Mouse (Mus musculus) kidney, postnatal 0 days (tissue): Measurements from ENCODE around the gene Il1r2. TPM values are rescaled to one million over a fixed set of nuclear protein-coding genes. Genes with fewer than 3 reads are reported as not detected.

ENCODE experiments used
- ATAC-seq: fragments of 200-750 bp; cut with Nextera tagmentation; replicated peaks from 2 replicates; pipeline ENCODE4 v1.8.0; 2017; ENCODE audit warnings: low read depth, moderate number of reproducible peaks, moderate TSS enrichment, moderate library complexity; ENCODE audit not compliant: low FRiP score
- DNase-seq: peaks from one replicate; pipeline ENCODE4 v3.0.0-alpha.2; 2016; ENCODE audit warnings: low spot score
- H3K27ac ChIP-seq: fragments of 300-500 bp; sonication (generic); 2 replicates; pipeline ENCODE4 v1.5.1; 2014; ENCODE audit warnings: mild to moderate bottlenecking
- H3K27me3 ChIP-seq: fragments of 300-500 bp; sonication (generic); 2 replicates; pipeline ENCODE4 v1.6.1; 2014; ENCODE audit warnings: low read length, mixed read lengths; ENCODE audit not compliant: insufficient read depth
- H3K36me3 ChIP-seq: fragments of 300-500 bp; sonication (generic); 2 replicates; pipeline ENCODE4 v1.6.1; 2014; ENCODE audit warnings: low read length, mixed read lengths; ENCODE audit not compliant: insufficient read depth
- H3K4me1 ChIP-seq: fragments of 300-500 bp; sonication (generic); replicated peaks from 2 replicates; pipeline ENCODE4 v1.6.1; 2014; ENCODE audit warnings: antibody characterized with exemption, low read length, mixed read lengths; ENCODE audit not compliant: insufficient read depth
- H3K4me2 ChIP-seq: fragments of 300-500 bp; sonication (generic); 2 replicates; pipeline ENCODE4 v1.6.1; 2014; ENCODE audit warnings: mild to moderate bottlenecking, low read length, moderate library complexity, mixed read lengths
- H3K4me3 ChIP-seq: fragments of 300-500 bp; sonication (generic); replicated peaks from 2 replicates; pipeline ENCODE4 v1.5.1; 2014; ENCODE audit warnings: low read depth, low read length
- H3K9ac ChIP-seq: fragments of 300-500 bp; sonication (generic); 2 replicates; pipeline ENCODE4 v1.6.1; 2014; ENCODE audit warnings: low read depth, low read length
- H3K9me3 ChIP-seq: fragments of 300-500 bp; sonication (generic); replicated peaks from 2 replicates; pipeline ENCODE4 v1.6.1; 2016; ENCODE audit warnings: low read length, inconsistent platforms, mixed read lengths
- CTCF ChIP-seq: IDR thresholded peaks from 2 replicates; pipeline ENCODE4 v1.5.1; 2016; ENCODE audit warnings: antibody characterized with exemption, low read depth, mild to moderate bottlenecking, moderate library complexity
- WGBS: fragments of 180-500 bp; shearing (Covaris S2); extraction: QIAGEN DNeasy Blood & Tissue Kit; methylation state at CpG from one replicate; pipeline ENCODE4 v1.1.7; 2014; 5-methylcytosine and 5-hydroxymethylcytosine counted together
- polyA plus RNA-seq: library from polyadenylated mRNA; unstranded; fragments of >200 nt; fragmentation: Nextera tagmentation; extraction: Ambion mirVana; gene quantifications from 2 replicates; pipeline ENCODE4 v1.2.1, GENCODE M21; 2015

Gene Il1r2
- polyA plus RNA-seq, 1 experiment from 2014 or later, result 0.99 TPM

- WGBS, result 90% methylated on average over 2 of the region's 2 CpGs
Measured at GRCm38 (mm10) chr1:40077328-40077727, 3.4 kb downstream of the Il1r2 start.

DNA sequence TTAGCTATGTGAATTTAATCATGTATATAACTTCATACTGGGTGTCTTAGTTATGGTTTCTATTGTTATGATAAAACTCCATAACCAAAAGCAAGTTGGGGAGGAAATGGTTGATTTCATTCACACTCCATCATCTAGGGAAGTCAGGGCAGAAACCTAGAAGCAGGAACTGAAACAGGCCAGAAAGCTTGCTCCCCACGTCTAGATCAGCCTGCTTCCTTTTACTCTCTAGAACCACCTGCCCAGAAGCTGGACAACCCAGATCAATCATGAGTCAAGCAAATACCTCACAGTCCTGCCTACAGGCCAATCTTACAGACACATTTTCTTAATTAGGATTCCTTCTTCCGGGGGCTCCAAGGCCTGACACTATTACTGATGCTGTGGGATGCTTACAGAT lies 7.2 kb downstream of the Il1r2 start:
- TF ChIP-seq CTCF, result no peak
- no peak for ATAC-seq
- Histone ChIP-seq H3K36me3 (no peaks in the 10 kb centered on the region), H3K9me3 (no peaks in the 10 kb centered on the region), H3K9ac (no peak overlapping the region), H3K27ac (no peak overlapping the region), H3K4me2 (no peak overlapping the region), H3K4me3 (no peak overlapping the region), H3K27me3 (no peaks in the 10 kb centered on the region), H3K4me1 (peaks cover 4% of the 10 kb centered on the region; the same call in 1 of the 2 replicates)
- DNase-seq, result no peak
- 80% methylated on average over 2 of the region's 2 CpGs for WGBS

More at GRCm38 (mm10) chr1:40077328-40077727, 3.4 kb downstream of the Il1r2 start:
- ATAC-seq (no peak), DNase-seq (no peak)
- Histone ChIP-seq H3K36me3 (no peaks in the 10 kb centered on the region), H3K4me3 (no peak overlapping the region), H3K27ac (no peak overlapping the region), H3K9ac (no peak overlapping the region), H3K27me3 (no peaks in the 10 kb centered on the region), H3K4me1 (no peaks in the 10 kb centered on the region), H3K9me3 (no peaks in the 10 kb centered on the region), H3K4me2 (no peak overlapping the region)
- no peak for TF ChIP-seq CTCF

GRCm38 (mm10) chr1:40084386-40084785 lies 10.5 kb downstream of the Il1r2 start:
- H3K27me3 ChIP-seq, result no peaks in the 10 kb centered on the region; the same call in 1 of the 2 replicates
- H3K4me1 ChIP-seq, result peaks cover 4% of the 10 kb centered on the region; the same call in 1 of the 2 replicates
- ATAC-seq (no peak), DNase-seq (no peak)
- no peak overlapping the region for H3K9ac ChIP-seq
- H3K36me3 ChIP-seq, result no peaks in the 10 kb centered on the region
- no peak overlapping the region for H3K27ac ChIP-seq
- TF ChIP-seq CTCF, result no peak
- WGBS, result 57% methylated on average over 3 of the region's 3 CpGs
- no peak overlapping the region for H3K4me3 ChIP-seq
- no peaks in the 10 kb centered on the region for H3K9me3 ChIP-seq
- no peak overlapping the region for H3K4me2 ChIP-seq

DNA sequence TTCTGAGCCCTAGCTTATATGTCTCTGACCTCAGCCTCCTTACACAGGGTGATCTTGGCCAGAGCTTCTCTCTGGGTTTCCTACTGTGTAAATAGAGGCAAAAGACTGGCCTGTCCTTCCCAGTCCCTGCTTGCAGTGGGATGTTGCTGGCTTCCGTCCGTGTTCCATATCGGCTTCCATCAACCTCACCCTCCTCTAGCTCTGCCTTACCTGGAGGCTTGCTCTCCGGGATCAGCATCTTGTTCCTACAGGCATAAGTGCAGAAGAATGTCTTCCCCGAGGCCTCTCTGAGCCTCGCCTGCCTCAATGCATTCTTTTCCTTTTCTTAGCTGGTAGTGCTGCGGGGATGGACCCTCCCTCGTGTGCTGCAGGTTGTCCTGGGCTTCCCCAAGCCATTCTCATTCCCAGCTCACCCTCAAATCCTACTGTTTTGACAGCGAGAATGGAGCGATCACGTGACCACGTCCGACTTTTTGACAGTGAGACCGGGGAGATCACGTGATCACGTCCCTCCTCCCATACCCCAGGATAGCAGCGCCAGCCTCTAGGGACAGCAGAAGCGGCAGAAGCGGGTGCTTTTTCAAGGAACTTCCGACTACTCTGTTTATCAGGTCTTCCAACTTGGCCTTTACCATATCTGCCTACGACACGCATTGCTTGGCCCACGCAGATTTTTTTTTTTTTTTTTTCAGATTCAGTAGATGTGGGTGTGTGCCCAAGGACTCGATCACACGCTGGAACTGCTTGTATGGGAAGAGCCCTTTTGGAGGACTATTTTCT lies 11.7 kb downstream of the Il1r2 start:
- Histone ChIP-seq H3K36me3 (no peaks in the 10 kb centered on the region), H3K27ac (no peak overlapping the region), H3K4me1 (peaks cover 4% of the 10 kb centered on the region; the same call in 1 of the 2 replicates), H3K4me3 (peak overlapping the region; percentile 33), H3K9ac (peak overlapping the region; percentile 37; the same call in 1 of the 2 replicates), H3K27me3 (no peaks in the 10 kb centered on the region; the same call in 1 of the 2 replicates), H3K9me3 (no peaks in the 10 kb centered on the region), H3K4me2 (peak overlapping the region; percentile 74)
- peak; percentile 82; the same call in 1 of the 2 replicates for ATAC-seq
- 4% methylated on average over 25 of the region's 25 CpGs for WGBS
- peak; percentile 89 for DNase-seq
- 0 out of 2 replicates have a peak, but pooled peaks have one; percentile 15 for TF ChIP-seq CTCF

GRCm38 (mm10) chr1:40091160-40091559 lies 17.3 kb downstream of the Il1r2 start:
- no peak for TF ChIP-seq CTCF
- no peak overlapping the region for H3K9ac ChIP-seq
- ATAC-seq, result no peak
- WGBS, result 85% methylated on average over 9 of the region's 9 CpGs
- H3K27me3 ChIP-seq, result no peaks in the 10 kb centered on the region; the same call in 1 of the 2 replicates
- no peak for DNase-seq
- H3K36me3 ChIP-seq, result no peaks in the 10 kb centered on the region
- H3K9me3 ChIP-seq, result no peaks in the 10 kb centered on the region
- no peaks in the 10 kb centered on the region for H3K4me1 ChIP-seq
- no peak overlapping the region for H3K27ac ChIP-seq
- H3K4me3 ChIP-seq, result no peak overlapping the region
- H3K4me2 ChIP-seq, result no peak overlapping the region

DNA sequence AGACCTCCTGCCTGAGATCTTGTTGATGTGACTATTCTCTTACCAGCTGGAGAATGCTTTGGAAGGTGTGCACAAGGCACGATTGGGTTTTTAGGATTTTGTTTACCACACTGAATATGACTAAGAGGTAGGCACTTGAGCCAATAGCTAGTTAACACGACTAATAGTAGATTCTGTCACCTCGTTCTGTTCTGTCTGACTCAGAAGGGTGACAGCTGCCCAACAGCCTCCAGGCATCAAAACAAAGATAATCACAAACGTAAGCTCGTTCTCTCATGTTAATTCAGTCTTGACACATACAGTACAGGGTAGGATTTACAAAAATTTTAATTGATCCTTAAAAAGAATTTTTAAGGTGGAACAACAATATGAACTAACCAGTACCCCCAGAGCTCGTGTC lies 18.7 kb downstream of the Il1r2 start:
- Histone ChIP-seq H3K36me3 (no peaks in the 10 kb centered on the region), H3K4me2 (no peak overlapping the region), H3K9me3 (no peaks in the 10 kb centered on the region), H3K27me3 (no peaks in the 10 kb centered on the region), H3K27ac (no peak overlapping the region), H3K4me3 (no peak overlapping the region), H3K4me1 (no peaks in the 10 kb centered on the region), H3K9ac (no peak overlapping the region)
- WGBS, result 74% methylated on average over 6 of the region's 6 CpGs
- no peak for ATAC-seq
- no peak for TF ChIP-seq CTCF
- DNase-seq, result no peak
